Mouse (Mus musculus) cerebellum, postnatal 36 days (tissue): ENCODE data around the gene E4f1.
A peak's percentile ranks its signal among the peaks of the same experiment; 100 is the strongest.
"Not testable (repeated sequence)": the region's sequence is repeated elsewhere in the genome, so short reads cannot be mapped to it uniquely, and the experiment has no call there.

Experiments used
- DNase-seq, 2 experiments: peaks; one replicate each; pipeline ENCODE4 v3.0.0; 2021 to 2022; ENCODE audit warnings: mixed read lengths in 2 of 2

The E4f1 gene

DNA sequence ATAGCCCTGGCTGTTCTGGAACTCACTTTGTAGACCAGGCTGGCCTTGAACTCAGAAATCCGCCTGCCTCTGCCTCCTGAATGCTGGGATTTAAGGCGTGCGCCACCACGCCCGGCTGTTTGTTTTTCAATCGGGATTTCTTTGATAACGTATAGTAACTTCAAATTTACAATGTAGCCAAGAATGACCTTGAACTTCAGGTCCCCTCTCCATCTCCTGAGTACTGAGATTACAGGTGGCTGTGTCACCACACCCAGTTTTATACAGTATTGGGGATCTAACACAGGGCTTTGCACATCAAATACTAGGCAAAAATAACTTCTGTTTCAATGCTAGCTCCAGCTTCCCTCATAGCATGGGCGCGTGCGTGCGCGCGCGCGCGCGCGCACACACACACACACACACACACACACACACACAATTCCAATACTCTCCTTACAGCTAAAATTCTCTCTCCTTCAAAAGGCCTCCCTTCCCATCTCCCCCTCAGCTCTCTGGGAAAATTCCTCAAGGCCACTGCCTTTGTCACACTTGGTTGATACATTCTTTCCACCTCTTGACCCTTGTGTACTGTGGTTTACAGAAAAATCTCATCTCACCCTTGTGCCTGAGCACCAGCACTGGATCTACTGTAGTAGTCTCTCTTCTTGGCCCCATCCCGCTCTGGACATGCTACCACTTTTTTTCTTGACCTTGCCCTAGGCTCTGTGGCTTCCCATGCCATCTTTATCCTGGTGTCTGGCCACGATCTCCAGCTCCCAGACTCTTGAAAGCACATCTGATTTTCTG, 11.1 kb upstream of the E4f1 start:
- no peak for DNase-seq

DNA sequence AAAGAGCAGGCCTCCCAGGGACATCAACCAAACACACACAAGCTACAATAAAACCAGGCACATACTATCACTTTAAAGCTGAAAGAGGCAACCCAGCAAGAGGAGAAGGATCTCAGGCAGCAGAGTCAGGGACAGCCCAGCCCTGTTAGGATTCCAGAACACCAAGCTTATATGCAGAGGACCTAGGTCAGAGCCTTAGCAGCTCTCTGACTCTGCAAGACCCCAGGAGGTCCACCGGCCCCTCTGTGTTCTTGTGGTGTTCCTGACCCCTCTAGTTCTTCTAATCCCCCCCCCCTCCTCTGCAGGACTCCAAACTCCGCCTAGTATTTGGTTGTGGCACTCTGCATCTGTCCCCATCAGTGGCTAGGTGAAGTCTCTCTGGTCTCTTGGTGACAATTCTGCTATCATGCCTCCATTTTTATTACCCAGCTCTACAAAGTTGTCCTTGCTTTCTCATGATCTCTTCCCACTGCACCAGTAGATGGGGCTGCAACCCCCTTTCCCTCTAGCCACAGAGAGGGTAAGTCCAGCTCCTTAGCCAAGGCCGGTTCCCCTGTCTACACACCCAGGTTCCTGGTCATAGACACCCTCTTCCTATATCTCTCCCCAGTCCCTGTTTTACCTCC, 10.2 kb upstream of the E4f1 start:
- no peak for DNase-seq

DNA sequence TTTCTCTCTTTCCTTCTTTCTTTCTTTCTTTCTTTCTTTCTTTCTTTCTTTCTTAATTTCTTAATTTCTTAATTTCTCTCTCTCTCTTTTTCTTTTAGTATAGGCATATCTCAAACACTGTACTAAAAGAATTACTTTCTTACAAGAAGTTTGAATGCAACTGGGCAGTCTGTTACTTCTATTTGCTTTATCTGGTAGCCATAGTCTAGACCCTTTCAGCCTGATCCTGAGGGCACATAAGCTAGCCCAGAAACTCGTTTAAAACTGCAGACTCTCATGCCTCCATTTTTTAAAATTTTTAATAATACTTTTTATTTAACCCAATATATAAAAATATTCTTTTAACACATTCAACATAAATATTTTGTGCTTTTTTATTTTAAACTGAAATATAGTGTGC, 9.3 kb upstream of the E4f1 start:
- no peak for DNase-seq

DNA sequence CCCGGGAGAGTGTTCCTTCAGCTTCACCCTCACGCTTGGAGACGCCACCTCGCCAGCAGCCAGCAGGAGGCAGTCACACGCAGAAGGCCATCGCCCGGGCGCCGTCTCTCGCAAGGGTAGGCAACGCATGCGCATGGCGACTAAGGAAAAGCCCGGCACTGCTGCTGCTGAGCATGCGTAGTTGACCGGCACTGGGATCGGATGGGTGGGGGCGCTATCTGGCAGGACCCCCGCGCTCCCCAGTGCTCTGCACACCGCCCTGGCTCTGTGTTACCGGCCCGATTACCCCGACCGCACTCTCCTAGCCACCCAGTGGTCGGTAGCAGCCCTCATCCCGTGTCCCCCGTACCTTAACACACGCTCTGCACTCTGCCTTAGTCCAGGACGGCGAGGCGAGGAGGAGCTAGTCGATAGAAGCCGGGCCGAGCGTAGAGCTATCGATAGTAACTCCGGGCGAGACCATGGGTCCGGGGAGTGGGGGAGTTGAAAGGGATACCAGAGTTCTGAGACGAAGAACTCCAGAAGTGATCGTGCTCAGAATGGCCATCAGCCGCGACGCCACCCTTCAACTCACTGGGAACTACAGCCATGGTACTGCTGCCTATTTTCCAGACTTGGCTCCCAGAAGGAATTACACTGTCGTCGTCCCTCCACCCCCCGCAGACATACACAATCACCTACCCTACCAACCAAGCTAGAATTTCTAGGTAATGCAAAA, 8.7 kb upstream of the E4f1 start, which contains the start of gene Mlst8:
Gene Mlst8 (minus strand): TSS at position 416 of the 718 bp plus-strand sequence.
- peak; percentile 98 to 99 for DNase-seq

DNA sequence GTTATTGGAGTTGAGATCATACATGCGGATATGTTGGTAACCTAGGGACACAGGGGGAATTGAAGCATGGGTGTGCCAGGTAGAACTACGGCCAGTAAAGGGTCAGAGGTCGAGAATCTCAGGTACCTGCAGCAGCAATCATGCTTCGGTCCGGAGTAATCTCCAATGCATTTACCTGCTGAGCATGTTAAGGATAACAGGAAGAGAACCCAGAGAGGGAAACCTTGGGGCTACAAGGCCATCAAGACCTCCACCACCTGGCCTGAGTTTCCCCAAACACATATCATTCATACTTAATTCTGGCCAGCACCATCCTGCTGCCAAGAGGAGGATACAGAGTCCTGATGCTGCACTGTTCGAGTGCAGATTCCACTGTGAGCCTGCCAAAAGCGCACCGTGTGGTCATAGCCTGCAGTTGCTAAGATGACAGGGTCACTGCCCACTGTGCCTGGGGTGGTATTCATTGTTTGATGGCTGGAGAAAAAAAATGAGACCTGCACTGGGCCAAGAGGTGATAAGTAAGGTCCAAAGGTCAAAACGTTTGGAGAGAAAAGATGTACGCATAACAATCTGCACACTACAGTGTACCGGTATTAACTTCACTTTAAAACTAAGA, 8.0 kb upstream of the E4f1 start:
- DNase-seq, result peak; percentile 43

DNA sequence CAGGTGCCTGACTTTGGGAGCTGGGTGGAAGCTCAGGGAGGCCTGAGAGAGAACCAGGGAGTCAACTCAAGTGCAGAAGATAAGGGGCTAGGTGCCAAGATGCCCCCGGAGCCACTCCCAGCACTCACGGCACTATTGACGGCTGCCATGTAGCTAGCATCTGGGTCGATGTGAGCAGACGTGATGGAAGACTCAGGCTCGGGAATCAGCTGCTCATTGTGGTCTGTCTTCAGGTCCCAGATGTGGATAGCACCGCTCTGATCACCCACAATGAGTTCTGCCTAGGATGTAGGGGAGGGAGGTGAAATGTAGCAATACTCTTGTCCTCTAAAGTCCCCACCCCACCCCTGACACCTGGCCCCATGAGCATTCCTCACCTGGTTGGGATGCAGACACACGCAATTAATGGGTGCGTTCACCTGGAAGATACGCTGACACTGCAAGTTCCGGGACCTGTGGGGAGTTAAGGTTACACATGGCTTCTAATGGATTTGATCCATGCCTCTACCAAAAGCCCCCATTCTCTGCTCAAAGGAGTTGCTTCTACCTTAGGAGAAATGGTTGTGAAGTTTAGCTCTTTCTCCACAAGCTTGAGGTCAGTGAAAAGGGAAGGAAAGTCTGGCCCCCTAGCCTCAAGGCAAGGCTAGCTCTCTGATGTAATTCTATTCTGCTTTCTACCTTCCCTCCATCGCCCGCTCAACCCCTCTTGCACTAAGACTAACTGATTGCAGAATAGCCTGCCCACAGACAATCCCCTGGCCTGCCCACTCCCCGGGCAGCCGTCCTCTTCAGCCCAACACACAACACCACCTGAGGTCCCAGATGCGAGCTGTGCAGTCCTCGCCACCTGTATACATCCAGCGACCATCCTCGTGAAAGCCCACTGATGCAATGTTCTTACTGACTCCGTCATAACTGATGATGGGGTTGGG, 7.2 kb upstream of the E4f1 start:
- no peak for DNase-seq

DNA sequence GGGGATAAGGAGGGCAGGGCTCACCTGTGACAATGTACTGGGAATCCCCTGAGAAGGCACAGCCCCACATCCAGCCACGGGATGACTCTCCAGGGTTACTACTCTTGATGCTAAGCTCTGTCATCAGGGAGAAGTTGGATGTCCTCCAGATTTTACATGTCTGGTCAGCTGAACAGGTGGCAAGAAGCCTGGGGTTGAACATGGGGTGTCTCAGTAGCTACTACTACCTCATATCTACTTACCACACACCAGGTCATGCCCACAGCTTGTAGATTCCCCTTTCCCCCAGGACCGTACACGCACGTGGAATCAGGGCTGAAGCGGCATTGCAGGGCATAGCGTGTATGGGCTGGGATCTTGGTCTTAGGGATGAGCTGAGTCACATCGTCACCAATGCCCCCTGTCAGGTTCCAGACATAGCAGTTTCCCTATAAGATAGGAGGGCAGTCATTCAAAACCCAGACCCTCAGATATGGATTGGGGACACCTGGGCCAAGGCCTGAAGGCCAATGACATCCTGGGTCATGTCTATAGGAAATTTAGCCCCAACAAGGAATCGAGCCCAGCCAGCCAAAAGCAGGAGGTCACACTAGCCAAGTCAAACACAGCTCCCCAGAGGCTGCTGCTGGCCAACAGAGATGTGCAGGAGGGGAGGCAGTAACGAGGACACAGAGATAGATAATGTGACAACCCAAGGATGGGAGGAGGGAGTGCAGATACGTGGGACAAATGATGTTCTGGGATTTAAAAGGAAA, 6.1 kb upstream of the E4f1 start:
- no peak for DNase-seq

DNA sequence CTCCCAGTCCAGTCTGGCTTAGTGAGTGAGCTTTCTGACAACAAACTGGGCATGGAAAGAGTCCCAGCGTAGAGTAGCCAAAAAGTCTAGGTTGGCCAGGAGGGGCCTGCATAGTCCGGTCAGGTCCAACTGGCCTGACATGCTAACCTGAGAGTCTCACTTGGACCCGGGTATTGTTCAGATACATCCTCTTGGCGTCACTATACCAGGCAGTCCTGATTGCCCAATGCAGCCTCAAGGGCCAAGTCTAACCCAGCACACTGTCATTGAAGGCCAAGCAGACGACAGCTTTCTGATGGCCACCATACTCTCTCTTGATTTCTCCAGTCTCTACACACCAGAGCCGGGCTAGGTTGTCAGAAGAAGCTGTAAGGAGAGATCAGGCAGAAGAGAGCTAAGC, 5.5 kb upstream of the E4f1 start:
- DNase-seq, result no peak

DNA sequence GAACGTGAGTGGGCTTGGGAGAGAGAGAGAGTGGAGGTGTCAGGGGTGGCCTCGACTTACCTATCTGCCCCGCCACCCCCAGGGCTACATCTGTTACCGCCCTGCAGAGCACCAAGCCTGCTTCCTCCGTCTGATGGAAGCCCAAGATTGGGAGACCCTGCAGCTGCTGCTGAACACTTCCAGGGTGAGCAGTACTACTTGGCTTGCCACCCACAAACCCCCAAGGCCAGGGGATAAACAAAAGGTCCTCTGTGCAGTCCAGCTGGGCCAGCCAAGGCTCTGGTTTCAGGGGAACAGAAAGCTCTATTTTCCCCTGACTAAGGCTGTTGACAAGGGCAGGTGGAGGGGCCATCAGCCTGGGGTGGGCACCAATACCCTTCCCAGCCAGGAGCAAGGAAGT, 4.4 kb upstream of the E4f1 start:
- DNase-seq, result no peak

DNA sequence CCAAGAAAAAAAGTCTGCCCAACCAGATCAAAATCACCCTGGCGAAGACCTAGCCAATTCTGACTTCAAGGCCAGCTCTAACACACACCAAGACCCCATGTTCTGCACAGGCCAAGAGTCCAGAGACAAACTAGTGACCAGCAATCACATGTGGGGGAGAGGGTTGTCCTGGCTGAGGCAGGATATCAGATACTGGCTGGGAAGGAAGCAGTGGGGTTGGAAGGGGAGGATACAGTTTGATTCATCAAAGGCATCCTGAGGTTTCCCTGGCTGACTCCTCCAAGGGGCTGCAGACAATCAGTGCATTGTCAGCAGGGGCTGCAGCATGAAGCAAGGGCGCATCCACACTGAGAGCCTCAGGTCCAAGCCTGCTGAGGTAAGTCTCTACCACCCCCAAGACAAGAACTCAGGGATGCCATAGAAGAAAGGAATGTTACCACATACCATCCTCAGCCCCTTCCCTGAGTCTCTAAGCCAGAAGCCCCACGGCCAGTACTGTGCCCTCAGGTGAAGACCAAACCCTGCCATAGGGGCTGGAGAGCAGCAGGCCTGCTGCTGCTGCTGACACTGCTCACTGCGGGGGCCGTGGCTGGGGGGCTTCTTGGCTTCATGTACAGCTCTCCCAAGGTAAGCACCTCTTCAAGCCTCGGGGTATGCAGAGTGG, 3.6 kb upstream of the E4f1 start, which contains the start of gene Bricd5:
Gene Bricd5 (plus strand): TSS at position 273 of the 664 bp plus-strand sequence.
- DNase-seq, result no peak

DNA sequence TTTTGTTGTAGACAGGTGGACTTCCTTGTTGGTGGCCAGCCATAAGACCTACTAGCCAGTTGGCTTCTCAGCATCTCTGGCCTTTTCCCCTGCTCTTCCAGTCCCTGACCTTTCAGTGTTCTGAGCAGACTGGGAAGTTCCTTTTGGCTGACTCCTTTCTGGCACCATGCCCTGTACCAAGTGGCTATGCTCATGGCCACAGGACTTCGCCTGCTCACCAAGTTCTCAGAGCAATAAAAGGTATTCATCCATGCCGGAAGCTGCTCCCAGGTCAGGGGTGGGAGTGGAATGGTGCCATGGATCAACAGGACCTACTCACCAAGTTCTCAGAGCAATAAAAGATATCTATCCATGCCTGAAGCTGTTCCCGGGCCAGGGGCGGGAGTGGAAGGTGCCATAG, 2.4 kb upstream of the E4f1 start:
- peak; percentile 62 to 75 for DNase-seq

DNA sequence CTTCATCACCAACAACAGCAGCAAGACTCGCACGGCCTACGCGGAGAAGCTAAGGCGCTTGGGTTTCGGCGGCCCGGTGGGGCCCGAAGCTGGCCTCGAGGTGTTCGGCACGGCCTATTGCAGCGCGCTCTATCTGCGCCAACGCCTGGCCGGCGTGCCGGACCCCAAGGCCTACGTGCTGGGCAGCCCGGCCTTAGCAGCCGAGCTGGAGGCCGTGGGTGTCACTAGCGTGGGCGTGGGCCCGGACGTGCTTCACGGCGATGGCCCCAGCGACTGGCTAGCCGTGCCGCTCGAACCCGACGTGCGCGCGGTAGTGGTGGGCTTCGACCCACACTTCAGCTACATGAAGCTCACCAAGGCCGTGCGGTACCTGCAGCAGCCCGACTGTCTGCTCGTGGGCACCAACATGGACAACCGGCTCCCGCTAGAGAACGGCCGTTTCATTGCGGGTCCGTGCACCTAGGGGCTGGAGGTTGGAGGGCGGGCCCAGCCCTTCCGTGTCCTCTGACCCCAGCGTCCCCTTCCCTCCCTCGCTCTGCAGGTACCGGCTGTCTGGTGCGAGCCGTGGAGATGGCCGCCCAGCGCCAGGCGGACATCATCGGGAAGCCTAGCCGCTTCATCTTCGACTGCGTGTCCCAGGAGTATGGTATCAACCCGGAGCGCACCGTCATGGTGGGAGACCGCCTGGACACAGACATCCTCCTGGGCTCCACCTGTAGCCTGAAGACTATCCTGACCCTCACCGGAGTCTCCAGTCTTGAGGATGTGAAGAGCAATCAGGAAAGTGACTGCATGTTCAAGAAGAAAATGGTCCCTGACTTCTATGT, 801 bp upstream of the E4f1 start:
- peak; percentile 43 to 54 for DNase-seq

DNA sequence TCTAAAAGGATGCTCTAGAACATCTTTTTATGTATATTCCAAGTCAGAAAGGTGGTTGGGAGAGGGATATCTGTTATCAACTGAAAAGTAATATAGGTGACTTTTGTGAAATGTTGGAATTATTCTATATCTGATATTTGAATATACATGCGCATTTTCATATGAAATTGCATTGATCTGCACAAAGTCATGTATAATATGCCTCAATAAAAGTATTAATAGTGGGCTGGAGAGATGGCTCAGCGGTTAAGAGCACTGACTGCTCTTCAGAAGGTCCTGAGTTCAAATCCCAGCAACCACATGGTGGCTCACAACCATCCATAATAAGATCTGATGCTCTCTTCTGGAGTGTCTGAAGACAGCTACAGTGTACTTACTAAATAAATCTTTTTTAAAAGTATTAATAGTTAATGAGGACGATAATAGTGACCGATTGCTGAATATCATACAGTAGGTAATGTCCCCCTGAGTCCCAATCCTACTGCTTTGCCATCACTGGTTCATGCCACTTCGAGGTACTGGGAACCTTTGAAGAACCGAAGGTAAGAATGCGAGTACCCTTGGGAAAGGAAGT, 690 bp downstream of the E4f1 start:
- DNase-seq, result no peak

DNA sequence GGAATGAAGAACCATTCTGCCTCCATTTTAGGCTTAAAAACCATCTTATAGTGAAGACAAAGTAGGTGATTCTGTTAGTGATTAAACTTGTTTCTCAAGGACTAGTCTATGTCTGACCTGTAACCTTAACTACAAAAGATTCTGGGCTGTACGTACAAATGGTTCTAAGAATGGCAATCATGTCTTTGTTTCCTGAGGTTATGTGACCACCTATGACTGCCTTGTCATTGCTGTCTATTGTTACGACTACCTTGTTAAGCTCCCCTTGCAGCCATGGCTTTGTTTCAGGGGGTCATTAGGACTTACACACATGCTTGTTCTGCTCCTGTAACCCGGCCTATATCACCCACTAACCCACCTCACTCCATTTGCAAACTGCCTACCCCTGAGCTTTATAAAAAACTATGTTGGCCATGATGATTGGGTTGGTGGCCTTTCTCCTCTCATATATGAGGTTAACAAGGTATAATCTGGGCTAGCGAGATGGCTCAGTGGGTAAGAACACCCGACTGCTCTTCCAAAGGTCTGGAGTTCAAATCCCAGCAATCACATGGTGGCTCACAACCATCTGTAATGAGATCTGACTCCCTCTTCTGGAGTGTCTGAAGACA, 1.4 kb downstream of the E4f1 start:
- DNase-seq, result no peak

DNA sequence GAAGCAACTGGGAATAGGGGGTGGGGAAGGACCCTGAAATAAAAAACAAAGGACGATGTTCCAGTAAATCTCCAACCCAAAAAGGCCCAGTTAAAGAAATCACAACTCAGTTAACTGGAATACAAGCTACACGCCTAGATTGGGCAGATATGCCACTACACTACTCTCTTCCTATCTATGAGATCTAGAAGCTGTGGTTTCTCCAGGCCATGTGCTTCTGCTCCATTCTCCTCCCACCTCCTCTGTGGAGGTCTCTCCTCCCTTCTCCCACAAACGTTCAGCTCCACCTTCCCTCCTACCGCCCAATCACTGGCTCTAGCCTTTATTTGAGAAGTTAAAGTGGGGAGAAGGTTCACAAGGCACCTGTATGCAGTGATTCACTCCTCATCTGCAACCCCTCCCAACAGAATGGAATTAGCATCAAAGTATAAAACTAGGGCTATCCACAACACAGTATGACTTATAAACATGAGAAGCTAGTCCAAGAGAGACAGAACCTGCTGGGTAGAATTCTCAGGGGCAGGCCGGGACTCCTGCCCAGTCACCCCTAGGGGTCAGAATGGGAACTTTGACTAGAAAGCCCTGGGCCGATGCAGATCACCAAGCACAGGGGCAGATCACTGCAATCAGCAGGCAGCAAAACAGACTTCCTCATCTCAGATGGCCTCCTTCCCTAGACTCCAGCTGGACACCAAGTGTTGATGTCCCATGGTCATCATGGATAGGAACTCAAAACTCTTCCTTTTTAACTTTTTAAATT, 6.6 kb downstream of the E4f1 start:
- no peak for DNase-seq

DNA sequence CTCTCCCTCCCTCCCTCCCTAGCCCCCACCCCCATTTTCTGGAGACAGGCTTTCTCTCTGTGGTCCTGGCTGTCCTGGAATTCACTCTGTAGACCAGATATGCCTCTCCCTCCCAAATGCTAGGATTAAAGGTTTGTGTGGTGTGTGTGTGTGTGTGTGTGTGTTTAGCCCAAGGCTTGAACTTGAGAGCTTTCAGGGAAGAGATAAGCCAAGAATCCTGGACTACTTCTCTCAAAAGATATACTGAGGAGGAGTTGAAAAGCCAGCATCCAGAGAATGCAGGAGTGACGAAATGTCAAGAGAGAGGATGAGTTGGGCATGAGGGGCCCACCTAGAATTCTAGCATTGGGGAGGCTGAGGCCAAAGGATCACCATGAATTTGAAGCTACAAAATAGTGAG, 7.2 kb downstream of the E4f1 start:
- no peak for DNase-seq

DNA sequence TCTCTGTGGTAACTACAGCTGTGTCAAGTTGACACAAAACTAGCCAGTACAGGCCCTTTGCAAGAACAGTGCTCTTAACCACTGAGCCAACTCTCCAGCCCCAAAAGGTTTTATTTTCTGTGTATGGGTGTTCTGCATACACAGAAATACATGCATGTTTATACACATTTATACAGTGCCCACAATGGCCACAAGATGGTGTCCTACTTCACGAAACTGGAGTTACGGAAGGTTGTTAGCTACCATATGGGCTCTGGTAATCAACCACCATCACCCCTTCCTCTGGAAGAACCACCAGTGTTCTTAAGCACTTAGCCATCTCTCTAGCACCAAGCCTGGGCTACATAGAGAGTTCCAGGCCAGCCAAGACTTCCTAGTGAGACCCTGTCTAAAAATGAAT, 8.5 kb downstream of the E4f1 start:
- no peak for DNase-seq

DNA sequence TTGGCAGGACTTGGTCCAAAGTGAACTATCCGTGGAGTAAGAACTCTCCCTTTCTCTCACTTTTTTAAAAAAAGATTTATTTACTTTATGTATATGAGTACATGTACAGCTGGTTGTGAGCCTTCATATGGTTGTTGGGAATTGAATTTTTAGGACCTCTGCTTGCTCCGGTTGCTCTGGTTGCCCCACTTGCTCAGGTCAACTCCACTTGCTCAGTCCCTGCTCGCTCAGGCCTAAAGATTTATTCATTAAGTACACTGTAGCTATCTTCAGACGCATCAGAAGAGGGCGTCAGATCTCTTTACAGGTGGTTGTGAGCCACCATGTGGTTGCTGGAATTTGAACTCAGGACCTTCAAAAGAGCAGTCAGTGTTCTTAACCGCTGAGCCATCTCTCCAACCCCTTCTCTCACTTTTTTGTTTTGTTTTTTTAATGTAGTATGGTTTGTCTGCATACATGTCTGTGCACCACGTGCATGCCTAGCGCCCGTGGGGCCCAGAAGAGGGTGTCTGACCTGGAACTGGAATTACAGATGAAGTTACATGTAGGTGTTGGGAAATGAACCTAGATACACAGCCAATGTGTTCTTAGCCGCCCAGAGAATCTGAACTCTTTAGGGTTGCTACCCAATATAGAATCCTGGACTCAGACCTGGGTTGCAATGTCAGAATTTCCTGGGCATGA, 14.4 kb downstream of the E4f1 start:
- DNase-seq, result not testable (repeated sequence)
